Mouse (Mus musculus) cerebellum, postnatal 25 days (tissue): ENCODE data around the gene Plxnd1.

Source experiments
- DNase-seq, 2 experiments: peaks; one replicate each; pipeline ENCODE4 v3.0.0; 2021; ENCODE audit warnings: mixed read lengths in 2 of 2

The Plxnd1 gene

GRCm38 (mm10) chr6:115915601-115916445 lies 79.0 kb downstream of the Plxnd1 start:
- peak; percentile 72 to 80 for DNase-seq

- DNase-seq, result peak; percentile 69 to 75
Measured at GRCm38 (mm10) chr6:115914511-115915202, 80.1 kb downstream of the Plxnd1 start.

DNA sequence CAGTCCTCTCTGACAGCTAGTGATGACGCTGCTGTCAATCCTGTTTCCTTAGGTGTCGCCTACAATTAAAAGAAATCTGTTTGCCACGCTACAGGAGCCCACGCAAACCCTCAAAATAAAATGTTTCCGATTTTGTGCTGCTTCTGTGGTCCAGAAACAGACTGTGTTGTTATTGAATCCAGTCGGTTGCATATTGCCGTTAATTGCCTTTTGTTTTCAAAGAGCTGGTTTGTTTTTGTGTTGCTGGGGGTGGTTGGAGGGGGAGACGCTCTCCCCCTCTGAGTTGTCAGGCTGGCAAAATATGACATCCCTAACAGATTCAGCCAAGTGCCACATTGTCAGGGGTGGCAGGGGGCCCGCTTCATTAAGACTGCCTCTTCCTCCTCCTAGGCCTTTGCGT lies 81.3 kb downstream of the Plxnd1 start:
- no peak for DNase-seq

DNA sequence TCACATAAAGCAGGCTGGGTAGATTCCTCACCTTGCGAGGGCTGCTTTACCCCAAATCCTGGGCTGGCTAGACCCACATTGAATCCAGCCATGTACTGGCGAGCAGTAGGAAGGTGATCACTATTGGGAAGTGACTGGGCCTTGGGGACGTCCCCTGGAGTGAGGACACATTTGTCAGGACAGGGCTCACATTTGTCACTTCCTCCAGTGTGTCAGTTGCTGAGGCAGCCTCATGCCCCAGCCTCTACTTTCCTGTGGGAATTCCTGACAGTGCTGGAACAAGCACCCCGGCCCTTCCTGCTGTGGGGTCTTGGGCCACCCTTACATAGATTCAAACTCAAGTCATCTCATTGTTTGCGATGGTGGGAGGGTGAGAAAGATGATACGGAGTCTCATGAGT lies 83.0 kb downstream of the Plxnd1 start:
- DNase-seq, result no peak

GRCm38 (mm10) chr6:115909940-115910339 lies 84.9 kb downstream of the Plxnd1 start:
- DNase-seq, result peak; percentile 49 to 58

DNA sequence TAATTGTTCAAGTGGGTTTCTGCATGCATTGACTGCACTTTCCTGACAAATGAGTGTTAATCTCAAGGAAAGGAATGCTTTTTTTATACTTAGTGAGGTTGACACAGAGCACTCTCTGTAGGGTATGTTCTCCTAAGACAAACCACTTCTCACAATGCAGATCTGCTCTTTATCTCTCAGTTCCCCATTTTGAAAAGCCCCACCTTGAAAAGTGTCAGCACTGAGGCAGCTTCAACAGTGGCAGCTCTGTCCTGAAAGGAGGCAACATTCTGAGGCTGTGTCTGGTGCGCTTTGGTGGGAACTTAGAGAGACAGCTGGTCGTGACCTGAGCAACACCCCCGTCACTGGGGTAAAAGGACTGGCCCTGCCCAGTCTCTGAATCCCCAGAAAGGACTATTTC lies 85.8 kb downstream of the Plxnd1 start:
- no peak for DNase-seq

DNA sequence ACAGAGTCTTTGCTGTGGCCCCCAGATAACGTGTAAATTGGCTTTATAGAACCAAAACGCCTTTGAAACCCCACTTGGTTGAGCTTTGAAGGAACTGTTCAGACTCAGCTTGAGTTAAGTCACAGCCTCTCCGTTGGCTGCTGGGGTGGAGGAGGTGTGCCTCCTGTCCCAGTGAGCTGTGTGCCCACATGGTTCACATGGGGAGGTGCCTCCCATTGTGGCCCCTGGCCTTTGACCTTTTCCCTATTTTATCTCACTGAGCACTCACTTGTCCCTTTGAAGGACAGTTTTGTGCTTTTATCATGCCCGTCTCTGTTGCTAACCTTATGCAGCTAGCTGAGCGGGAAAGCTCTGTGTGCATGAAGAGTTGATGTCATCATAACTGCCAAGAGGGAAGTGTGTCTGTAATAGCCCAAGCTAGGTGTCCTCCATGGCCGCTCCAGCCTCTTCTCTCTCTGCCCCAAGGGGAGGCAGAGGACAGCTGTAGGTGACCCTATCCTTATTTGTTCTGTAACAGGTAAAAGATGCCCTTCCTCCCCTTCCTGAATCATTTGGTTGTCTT lies 86.3 kb downstream of the Plxnd1 start:
- DNase-seq, result no peak

- DNase-seq, result no peak
Measured at GRCm38 (mm10) chr6:115906871-115907270, 87.9 kb downstream of the Plxnd1 start.

GRCm38 (mm10) chr6:115906455-115906854 lies 88.3 kb downstream of the Plxnd1 start:
- no peak for DNase-seq

DNA sequence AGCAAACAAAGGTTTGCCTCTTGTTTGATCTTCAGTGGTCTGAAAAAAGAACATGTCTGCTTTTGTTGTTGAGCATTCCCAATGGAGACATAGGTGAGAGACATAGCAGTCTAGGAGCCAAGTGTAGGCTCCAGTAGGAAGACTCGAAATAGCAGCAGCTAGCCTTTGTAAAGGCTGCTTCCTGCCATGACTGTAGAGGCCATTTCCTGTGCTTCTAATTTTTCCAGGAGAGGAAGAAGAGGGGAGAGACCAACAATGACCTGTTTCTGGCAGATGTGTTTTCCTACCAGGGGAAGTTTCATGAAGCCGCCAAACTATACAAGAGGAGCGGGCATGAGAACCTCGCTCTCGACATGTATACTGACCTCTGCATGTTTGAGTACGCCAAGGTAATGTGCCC lies 89.2 kb downstream of the Plxnd1 start:
- no peak for DNase-seq
